Mouse (Mus musculus): ENCODE results near the gene Slc39a11. TPM values are rescaled to one million over a fixed set of nuclear protein-coding genes. Genes with fewer than 3 reads are reported as not detected.

Gene Slc39a11
- polyA plus RNA-seq, 1 experiment from 2014 or later: 23.5 TPM

GRCm38 (mm10) chr11:113633398-113633797, 16.5 kb downstream of the Slc39a11 start:
- WGBS: 96% methylated on average over 5 of the region's 5 CpGs
- Histone ChIP-seq H3K4me1 (ENCODE audit: control insufficient read depth, insufficient read depth, low read length) (no peaks in the 10 kb centered on the region), H3K4me2 (ENCODE audit: low read depth, low read length) (no peak overlapping the region), H3K4me3 (ENCODE audit: low read depth, low read length) (no peak overlapping the region), H3K27ac (ENCODE audit: low read depth, low read length) (no peak overlapping the region), H3K9ac (replicated peaks; ENCODE audit: low read depth, low read length) (no peak overlapping the region), H3K36me3 (ENCODE audit: control insufficient read depth, insufficient read depth, low read length) (no peaks in the 10 kb centered on the region), H3K9me3 (ENCODE audit: control insufficient read depth, low read length) (no peaks in the 10 kb centered on the region), H3K27me3 (ENCODE audit: control insufficient read depth, insufficient read depth, low read length) (no peaks in the 10 kb centered on the region)
- ATAC-seq (ENCODE audit: low read depth): no peak

- 85% methylated on average over 7 of the region's 7 CpGs for WGBS
- H3K9me3 ChIP-seq (ENCODE audit: control insufficient read depth, low read length): no peaks in the 10 kb centered on the region
- no peak overlapping the region for H3K4me3 ChIP-seq (ENCODE audit: low read depth, low read length)
- H3K36me3 ChIP-seq (ENCODE audit: control insufficient read depth, insufficient read depth, low read length): no peaks in the 10 kb centered on the region
- no peaks in the 10 kb centered on the region for H3K27me3 ChIP-seq (ENCODE audit: control insufficient read depth, insufficient read depth, low read length)
- ATAC-seq (ENCODE audit: low read depth): no peak
- H3K27ac ChIP-seq (ENCODE audit: low read depth, low read length): no peak overlapping the region
- no peak overlapping the region for H3K4me2 ChIP-seq (ENCODE audit: low read depth, low read length)
- no peaks in the 10 kb centered on the region for H3K4me1 ChIP-seq (ENCODE audit: control insufficient read depth, insufficient read depth, low read length)
- no peak overlapping the region for H3K9ac ChIP-seq (replicated peaks; ENCODE audit: low read depth, low read length)
Observed at GRCm38 (mm10) chr11:113632303-113632702, 17.6 kb downstream of the Slc39a11 start.

DNA sequence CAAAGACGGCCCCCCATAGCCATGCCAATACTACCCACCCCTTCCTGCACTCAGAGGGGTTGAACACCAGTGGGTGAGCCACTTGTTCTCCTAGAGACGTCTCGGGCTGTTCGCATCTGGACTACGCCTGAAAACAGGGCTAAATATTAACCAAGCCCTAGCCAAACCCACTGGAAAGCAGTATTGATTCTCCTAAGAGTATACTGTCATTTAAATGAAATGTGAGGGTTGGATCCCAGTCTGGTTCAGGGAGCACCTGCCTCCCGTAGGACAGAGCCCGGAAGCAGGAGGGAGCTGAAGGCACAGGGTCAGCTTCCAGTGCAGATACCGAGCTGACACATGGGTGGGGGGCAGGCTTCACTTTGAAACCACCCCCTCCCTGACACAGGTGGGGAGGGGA, 18.0 kb downstream of the Slc39a11 start:
- Histone ChIP-seq H3K9ac (replicated peaks; ENCODE audit: low read depth, low read length) (no peak overlapping the region), H3K4me2 (ENCODE audit: low read depth, low read length) (no peak overlapping the region), H3K4me1 (ENCODE audit: control insufficient read depth, insufficient read depth, low read length) (no peaks in the 10 kb centered on the region), H3K4me3 (ENCODE audit: low read depth, low read length) (no peak overlapping the region), H3K27ac (ENCODE audit: low read depth, low read length) (no peak overlapping the region), H3K36me3 (ENCODE audit: control insufficient read depth, insufficient read depth, low read length) (no peaks in the 10 kb centered on the region), H3K9me3 (ENCODE audit: control insufficient read depth, low read length) (no peaks in the 10 kb centered on the region), H3K27me3 (ENCODE audit: control insufficient read depth, insufficient read depth, low read length) (no peaks in the 10 kb centered on the region)
- 61% methylated on average over 8 of the region's 8 CpGs for WGBS
- no peak for ATAC-seq (ENCODE audit: low read depth)

- Histone ChIP-seq H3K4me2 (ENCODE audit: low read depth, low read length) (no peak overlapping the region), H3K36me3 (ENCODE audit: control insufficient read depth, insufficient read depth, low read length) (no peaks in the 10 kb centered on the region), H3K27me3 (ENCODE audit: control insufficient read depth, insufficient read depth, low read length) (no peaks in the 10 kb centered on the region), H3K27ac (ENCODE audit: low read depth, low read length) (no peak overlapping the region), H3K9ac (replicated peaks; ENCODE audit: low read depth, low read length) (no peak overlapping the region), H3K4me3 (ENCODE audit: low read depth, low read length) (no peak overlapping the region), H3K9me3 (ENCODE audit: control insufficient read depth, low read length) (no peaks in the 10 kb centered on the region), H3K4me1 (ENCODE audit: control insufficient read depth, insufficient read depth, low read length) (no peaks in the 10 kb centered on the region)
- no peak for ATAC-seq (ENCODE audit: low read depth)
- 89% methylated on average over 8 of the region's 8 CpGs for WGBS
Observed at GRCm38 (mm10) chr11:113631302-113631701, 18.6 kb downstream of the Slc39a11 start.

GRCm38 (mm10) chr11:113630642-113631041, 19.2 kb downstream of the Slc39a11 start:
- no peak for ATAC-seq (ENCODE audit: low read depth)
- Histone ChIP-seq H3K4me1 (ENCODE audit: control insufficient read depth, insufficient read depth, low read length) (no peaks in the 10 kb centered on the region), H3K27ac (ENCODE audit: low read depth, low read length) (no peak overlapping the region), H3K9me3 (ENCODE audit: control insufficient read depth, low read length) (no peaks in the 10 kb centered on the region), H3K9ac (replicated peaks; ENCODE audit: low read depth, low read length) (no peak overlapping the region), H3K36me3 (ENCODE audit: control insufficient read depth, insufficient read depth, low read length) (no peaks in the 10 kb centered on the region), H3K4me3 (ENCODE audit: low read depth, low read length) (no peak overlapping the region), H3K4me2 (ENCODE audit: low read depth, low read length) (no peak overlapping the region), H3K27me3 (ENCODE audit: control insufficient read depth, insufficient read depth, low read length) (no peaks in the 10 kb centered on the region)
- 60% methylated on average over 7 of the region's 7 CpGs for WGBS

DNA sequence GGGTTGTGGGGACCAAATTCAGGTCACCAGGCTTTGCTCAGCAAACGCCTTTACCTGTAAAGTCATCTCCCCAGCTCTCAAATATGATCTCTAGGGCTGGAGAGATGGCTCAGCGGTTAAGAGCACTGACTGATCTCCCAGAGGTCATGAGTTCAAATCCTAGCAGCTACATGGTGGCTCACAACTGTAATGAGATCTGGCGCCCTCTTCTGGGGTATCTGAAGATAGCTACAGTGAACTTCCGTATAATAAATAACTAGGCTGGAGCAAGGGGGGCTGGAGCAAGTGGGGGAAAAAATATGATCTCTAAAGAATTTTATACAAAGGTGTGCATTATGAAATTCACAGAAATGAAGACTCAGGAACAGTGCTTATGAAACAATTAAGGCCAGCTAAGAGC, 22.1 kb downstream of the Slc39a11 start:
- Histone ChIP-seq H3K9ac (replicated peaks; ENCODE audit: low read depth, low read length) (no peak overlapping the region), H3K27ac (ENCODE audit: low read depth, low read length) (no peak overlapping the region), H3K36me3 (ENCODE audit: control insufficient read depth, insufficient read depth, low read length) (no peaks in the 10 kb centered on the region), H3K4me3 (ENCODE audit: low read depth, low read length) (no peak overlapping the region), H3K4me1 (ENCODE audit: control insufficient read depth, insufficient read depth, low read length) (no peaks in the 10 kb centered on the region), H3K27me3 (ENCODE audit: control insufficient read depth, insufficient read depth, low read length) (no peaks in the 10 kb centered on the region), H3K4me2 (ENCODE audit: low read depth, low read length) (no peak overlapping the region), H3K9me3 (ENCODE audit: control insufficient read depth, low read length) (no peaks in the 10 kb centered on the region)
- 56% methylated on average over 4 of the region's 4 CpGs for WGBS
- no peak for ATAC-seq (ENCODE audit: low read depth)

DNA sequence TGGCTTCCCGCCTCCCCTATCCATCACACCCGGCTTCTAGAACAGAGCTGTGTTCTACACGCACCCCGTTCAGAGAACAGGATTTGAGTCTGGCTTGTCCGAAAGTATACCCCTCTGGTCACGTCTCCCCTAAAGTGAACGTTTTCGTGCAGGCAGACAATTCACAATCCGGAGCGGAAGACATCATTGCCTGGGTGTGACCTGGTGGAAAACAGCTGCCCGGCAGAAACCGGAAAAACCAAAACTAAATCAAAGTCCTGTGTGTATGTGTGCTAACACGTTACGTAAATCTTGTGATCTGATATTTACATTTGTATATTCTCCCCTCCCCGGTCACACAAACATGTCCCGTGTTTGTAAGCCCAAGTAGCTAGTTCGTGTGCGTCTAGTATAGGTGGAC, 24.4 kb downstream of the Slc39a11 start:
- no peak overlapping the region for H3K27ac ChIP-seq (ENCODE audit: low read depth, low read length)
- no peaks in the 10 kb centered on the region for H3K9me3 ChIP-seq (ENCODE audit: control insufficient read depth, low read length)
- no peak overlapping the region for H3K4me2 ChIP-seq (ENCODE audit: low read depth, low read length)
- WGBS: 95% methylated on average over 18 of the region's 18 CpGs
- H3K36me3 ChIP-seq (ENCODE audit: control insufficient read depth, insufficient read depth, low read length): no peaks in the 10 kb centered on the region
- no peak for ATAC-seq (ENCODE audit: low read depth)
- H3K9ac ChIP-seq (replicated peaks; ENCODE audit: low read depth, low read length): no peak overlapping the region
- H3K4me3 ChIP-seq (ENCODE audit: low read depth, low read length): no peak overlapping the region
- no peaks in the 10 kb centered on the region for H3K27me3 ChIP-seq (ENCODE audit: control insufficient read depth, insufficient read depth, low read length)
- 0 out of 2 replicates have a peak, but pooled peaks cover 2% of the 10 kb centered on the region for H3K4me1 ChIP-seq (ENCODE audit: control insufficient read depth, insufficient read depth, low read length)

GRCm38 (mm10) chr11:113622028-113622427, 27.9 kb downstream of the Slc39a11 start:
- no peak for ATAC-seq (ENCODE audit: low read depth)
- no peak overlapping the region for H3K4me2 ChIP-seq (ENCODE audit: low read depth, low read length)
- no peaks in the 10 kb centered on the region for H3K9me3 ChIP-seq (ENCODE audit: control insufficient read depth, low read length)
- 82% methylated on average over 4 of the region's 4 CpGs for WGBS
- no peak overlapping the region for H3K4me3 ChIP-seq (ENCODE audit: low read depth, low read length)
- peaks cover 12% of the 10 kb centered on the region for H3K4me1 ChIP-seq (ENCODE audit: control insufficient read depth, insufficient read depth, low read length)
- H3K36me3 ChIP-seq (ENCODE audit: control insufficient read depth, insufficient read depth, low read length): no peaks in the 10 kb centered on the region
- 0 out of 2 replicates have a peak, but pooled peaks cover 3% of the 10 kb centered on the region for H3K27me3 ChIP-seq (ENCODE audit: control insufficient read depth, insufficient read depth, low read length)
- H3K9ac ChIP-seq (replicated peaks; ENCODE audit: low read depth, low read length): no peak overlapping the region
- no peak overlapping the region for H3K27ac ChIP-seq (ENCODE audit: low read depth, low read length)

- Histone ChIP-seq H3K9me3 (ENCODE audit: control insufficient read depth, low read length) (no peaks in the 10 kb centered on the region), H3K27me3 (ENCODE audit: control insufficient read depth, insufficient read depth, low read length) (0 out of 2 replicates have a peak, but pooled peaks cover 3% of the 10 kb centered on the region), H3K4me1 (ENCODE audit: control insufficient read depth, insufficient read depth, low read length) (peaks cover 12% of the 10 kb centered on the region), H3K9ac (replicated peaks; ENCODE audit: low read depth, low read length) (no peak overlapping the region), H3K27ac (ENCODE audit: low read depth, low read length) (no peak overlapping the region), H3K4me2 (ENCODE audit: low read depth, low read length) (peak overlapping the region; percentile 97; the same call in 1 of the 2 replicates), H3K36me3 (ENCODE audit: control insufficient read depth, insufficient read depth, low read length) (no peaks in the 10 kb centered on the region), H3K4me3 (ENCODE audit: low read depth, low read length) (no peak overlapping the region)
- no peak for ATAC-seq (ENCODE audit: low read depth)
- 45% methylated on average over 2 of the region's 2 CpGs for WGBS
Observed at GRCm38 (mm10) chr11:113621001-113621400, 28.9 kb downstream of the Slc39a11 start.

All from neural tube, embryonic 14.5 days (tissue).